Comparison of ENCODE assay signal across 20 mouse cellular contexts in genomic region chr3:148887902-148888301, GRCm38 (mm10).
DNase-seq lines count a peak whose midpoint lies in the region; ATAC-seq and TF ChIP-seq lines count a peak whose summit lies in the region.
"Had no signal": no experiment of that assay in that cellular context is flagged by ENCODE, and none has a peak within 500 bp of the region (broad histone marks: within the 10 kb centered on the region; RNA-seq: fewer than 3 reads in every experiment).

No protein-coding gene starts in this region.

- intact Hi-C loops in gastrocnemius, adult 2 months (cut with DNase I) = no loop called here
- intact Hi-C loops in gastrocnemius, postnatal 36 days (cut with DNase I) = no loop called here
- intact Hi-C loops in heart, postnatal 14 days (cut with DNase I) = no loop called here

- ATAC-seq in heart, postnatal 0 days (ENCODE audit: insufficient read depth, low read depth) = peak; percentile 75
- peak; percentile 56; the same call in 1 of the 2 replicates for ATAC-seq in lung, embryonic 14.5 days (ENCODE audit: insufficient read depth)
- ATAC-seq: CD4-positive, CD25-positive, alpha-beta regulatory T cell, adult 4 months; forebrain, embryonic 15.5 days; hindbrain, postnatal 0 days had no signal

- H3K4me2 ChIP-seq in heart, postnatal 0 days (ENCODE audit: low read depth, low read length) = no peak overlapping the region
- no peak overlapping the region for H3K4me2 ChIP-seq in lung, embryonic 14.5 days
- H3K4me2 ChIP-seq: embryonic facial prominence, embryonic 12.5 days; forebrain, embryonic 15.5 days; hindbrain, embryonic 13.5 days had no signal

- no peak for DNase-seq in gastrocnemius, adult 2 months
- no peak for DNase-seq in gastrocnemius, postnatal 36 days
- no peak for DNase-seq in heart, postnatal 0 days (ENCODE audit: low spot score)
- no peak for DNase-seq in heart, postnatal 14 days
- peak; percentile 33 for DNase-seq in lung, embryonic 14.5 days
- no peak for DNase-seq in lung, adult 2 months
- DNase-seq: adrenal gland, postnatal 10 days; B cell, adult 2 months; cerebellum, adult 11-12 months; cerebellum, adult 9-10 months; cerebellum, postnatal 25 days; gastrocnemius, postnatal 10 days had no signal

- peak; percentile 60; the same call in 1 of the 2 replicates for TF ChIP-seq EP300 in heart, postnatal 0 days (IDR thresholded peaks at IDR 0.05; ENCODE audit: low read depth)

- no peaks in the 10 kb centered on the region for H3K9me3 ChIP-seq in heart, postnatal 0 days (replicated peaks; ENCODE audit: control insufficient read depth, low read length)
- no peaks in the 10 kb centered on the region for H3K9me3 ChIP-seq in lung, embryonic 14.5 days (ENCODE audit: low read depth, low read length)
- H3K9me3 ChIP-seq: embryonic facial prominence, embryonic 12.5 days; forebrain, embryonic 15.5 days; heart, embryonic 10.5 days; hindbrain, embryonic 13.5 days had no signal

- no peaks in the 10 kb centered on the region for H3K27me3 ChIP-seq in heart, postnatal 0 days (ENCODE audit: control insufficient read depth, insufficient read depth, low read length)
- no peaks in the 10 kb centered on the region for H3K27me3 ChIP-seq in lung, embryonic 14.5 days (ENCODE audit: insufficient read depth, low read length)
- H3K27me3 ChIP-seq: embryonic facial prominence, embryonic 12.5 days; forebrain, embryonic 15.5 days; hindbrain, embryonic 13.5 days had no signal

- WGBS in heart, postnatal 0 days = 70% methylated on average over 5 of the region's 5 CpGs
- WGBS in lung, embryonic 14.5 days = 82% methylated on average over 5 of the region's 5 CpGs
- WGBS in lung, adult 2 months = 62% methylated on average over 5 of the region's 5 CpGs

- peak overlapping the region; percentile 4; the same call in 1 of the 2 replicates for H3K27ac ChIP-seq in gastrocnemius, adult 2 months
- H3K27ac ChIP-seq in heart, postnatal 0 days (ENCODE audit: low read depth) = no peak overlapping the region
- no peak overlapping the region for H3K27ac ChIP-seq in lung, embryonic 14.5 days (ENCODE audit: low read depth)
- peak overlapping the region; percentile 48 for H3K27ac ChIP-seq in brown adipose tissue, adult 24 weeks (replicated peaks; ENCODE audit: low read depth, low read length)
- H3K27ac ChIP-seq: embryonic facial prominence, embryonic 12.5 days; forebrain, embryonic 15.5 days; heart, embryonic 10.5 days; hindbrain, embryonic 13.5 days; hindbrain, postnatal 0 days had no signal

- H3K9ac ChIP-seq in heart, postnatal 0 days (replicated peaks; ENCODE audit: low read depth, low read length) = no peak overlapping the region
- no peak overlapping the region for H3K9ac ChIP-seq in lung, embryonic 14.5 days
- H3K9ac ChIP-seq: embryonic facial prominence, embryonic 12.5 days; forebrain, embryonic 15.5 days; hindbrain, embryonic 13.5 days had no signal

- peaks cover 8% of the 10 kb centered on the region; the same call in 1 of the 2 replicates for H3K4me1 ChIP-seq in heart, postnatal 0 days (ENCODE audit: control insufficient read depth, insufficient read depth)
- H3K4me1 ChIP-seq in lung, embryonic 14.5 days (ENCODE audit: insufficient read depth) = no peaks in the 10 kb centered on the region
- H3K4me1 ChIP-seq in lung, adult 2 months (ENCODE audit: control insufficient read depth, insufficient read depth, low read length) = peaks cover 6% of the 10 kb centered on the region
- H3K4me1 ChIP-seq in brown adipose tissue, adult 24 weeks (ENCODE audit: control insufficient read depth, insufficient read depth, insufficient read length, low read length) = peaks cover 11% of the 10 kb centered on the region
- H3K4me1 ChIP-seq: embryonic facial prominence, embryonic 12.5 days; heart, embryonic 10.5 days had no signal

- 0 out of 2 replicates have a peak, but pooled peaks cover 12% of the 10 kb centered on the region for H3K36me3 ChIP-seq in heart, postnatal 0 days (replicated peaks; ENCODE audit: control insufficient read depth, insufficient read depth, low read length)
- H3K36me3 ChIP-seq in lung, embryonic 14.5 days (ENCODE audit: insufficient read depth) = peaks cover 23% of the 10 kb centered on the region
- H3K36me3 ChIP-seq: G1E had no signal

- no peak for TF ChIP-seq POLR2A in lung, adult 2 months (IDR thresholded peaks at IDR 0.05; ENCODE audit: borderline replicate concordance, extremely low read depth, low read depth, low read length)

- no peak overlapping the region for H3K4me3 ChIP-seq in gastrocnemius, adult 2 months
- H3K4me3 ChIP-seq in heart, postnatal 0 days (ENCODE audit: low read depth, low read length) = no peak overlapping the region
- no peak overlapping the region for H3K4me3 ChIP-seq in lung, embryonic 14.5 days (ENCODE audit: low read depth, low read length)
- no peak overlapping the region for H3K4me3 ChIP-seq in lung, adult 2 months (replicated peaks; ENCODE audit: extremely low read depth, low read depth, low read length)
- no peak overlapping the region for H3K4me3 ChIP-seq in brown adipose tissue, adult 24 weeks (ENCODE audit: insufficient read depth, low read depth, low read length)
- H3K4me3 ChIP-seq: embryonic facial prominence, embryonic 12.5 days; forebrain, embryonic 15.5 days; heart, embryonic 10.5 days; hindbrain, embryonic 13.5 days had no signal

- TF ChIP-seq CTCF in gastrocnemius, adult 2 months (IDR thresholded peaks at IDR 0.05) = no peak
- TF ChIP-seq CTCF in heart, postnatal 0 days (IDR thresholded peaks at IDR 0.05; ENCODE audit: low read depth) = no peak; the same call in 1 of the 2 replicates
- no peak for TF ChIP-seq CTCF in lung, embryonic 14.5 days (IDR thresholded peaks at IDR 0.05; ENCODE audit: low read depth)
- no peak for TF ChIP-seq CTCF in lung, adult 2 months (IDR thresholded peaks at IDR 0.05; ENCODE audit: insufficient read depth, low read length)

Comparison
In these comparisons a context has a peak if more than half of its experiments do, and no peak if none do; other contexts are left out.
1. H3K27ac ChIP-seq: peak in gastrocnemius, adult 2 months (single experiment) and brown adipose tissue, adult 24 weeks (single experiment); none in heart, postnatal 0 days (single experiment) and lung, embryonic 14.5 days (single experiment).